Mouse (Mus musculus): Measurements from ENCODE around the gene Wnt10a.

- TF ChIP-seq POLR2A (IDR thresholded peaks at IDR 0.05; ENCODE audit: low read depth, low read length) = no peak
- no peak for TF ChIP-seq CTCF (conservative IDR thresholded peaks at IDR 0.05; ENCODE audit: insufficient read depth, insufficient read length, low read depth, low read length)
Observed at GRCm38 (mm10) chr1:74818509-74818908, 27.2 kb downstream of the Wnt10a start.
